Mouse (Mus musculus) spleen, embryonic (tissue): Measurements from ENCODE around the gene Timm10b.

Experiments used
- CTCF ChIA-PET: fragments of 350-600 bp; sonication (Branson Sonifier 250); formaldehyde crosslinking; loops from one replicate; lab custom pipeline; 2022; lab: Charles Lee

Timm10b gene

GRCm38 (mm10) chr7:105639756-105640155 is at the start of gene Timm10b:
Gene Timm10b, plus strand, starts transcription at chr7:105640056.
- CTCF ChIA-PET = no interaction called here

GRCm38 (mm10) chr7:105590097-105590496 is 49.8 kb upstream of the Timm10b start:
- CTCF ChIA-PET = no interaction called here

GRCm38 (mm10) chr7:105602860-105603623 is 36.8 kb upstream of the Timm10b start:
- CTCF ChIA-PET = interaction anchor here (1.0 to 2.0 kb wide), 2 partner anchors 69 to 74 kb away, joined by 3 to 12 read pairs; no protein-coding TSS in a partner anchor

- CTCF ChIA-PET = no interaction called here
Observed at GRCm38 (mm10) chr7:105608467-105608866, 31.4 kb upstream of the Timm10b start.

- CTCF ChIA-PET = no interaction called here
Observed at GRCm38 (mm10) chr7:105611767-105612166, 28.1 kb upstream of the Timm10b start.

- CTCF ChIA-PET = no interaction called here
Observed at GRCm38 (mm10) chr7:105614400-105614799, 25.5 kb upstream of the Timm10b start.

GRCm38 (mm10) chr7:105615720-105616119 is 24.1 kb upstream of the Timm10b start:
- CTCF ChIA-PET = interaction anchor here (0.7 kb wide), 1 partner anchor 62 kb away, joined by 3 read pairs; no protein-coding TSS in a partner anchor

GRCm38 (mm10) chr7:105616561-105616960 is 23.3 kb upstream of the Timm10b start:
- CTCF ChIA-PET = no interaction called here

- CTCF ChIA-PET = no interaction called here
Observed at GRCm38 (mm10) chr7:105617810-105618209, 22.0 kb upstream of the Timm10b start.

- CTCF ChIA-PET = interaction anchor here (0.7 kb wide), 1 partner anchor 31 kb away, joined by 3 read pairs; the partner anchor contains the start of gene Dnhd1
Observed at GRCm38 (mm10) chr7:105619701-105620100, 20.2 kb upstream of the Timm10b start.

- CTCF ChIA-PET = no interaction called here
Observed at GRCm38 (mm10) chr7:105621053-105621452, 18.8 kb upstream of the Timm10b start.

- CTCF ChIA-PET = no interaction called here
Observed at GRCm38 (mm10) chr7:105621646-105622292, 18.1 kb upstream of the Timm10b start.

GRCm38 (mm10) chr7:105625397-105625796 is 14.5 kb upstream of the Timm10b start:
- CTCF ChIA-PET = no interaction called here

GRCm38 (mm10) chr7:105628633-105629032 is 11.2 kb upstream of the Timm10b start:
- CTCF ChIA-PET = no interaction called here

GRCm38 (mm10) chr7:105632551-105632972 is 7.3 kb upstream of the Timm10b start:
- CTCF ChIA-PET = no interaction called here

GRCm38 (mm10) chr7:105633127-105633800 is 6.6 kb upstream of the Timm10b start, which contains the start of gene Trim3:
Gene Trim3, minus strand, starts transcription at chr7:105633571.
- CTCF ChIA-PET = no interaction called here

GRCm38 (mm10) chr7:105633801-105634135 is 6.1 kb upstream of the Timm10b start:
- CTCF ChIA-PET = no interaction called here

- CTCF ChIA-PET = interaction anchor here (0.5 kb wide), 1 partner anchor 8 kb away, joined by 3 read pairs; no protein-coding TSS in a partner anchor
Observed at GRCm38 (mm10) chr7:105634272-105634920, 5.5 kb upstream of the Timm10b start.

GRCm38 (mm10) chr7:105635726-105636125 is 4.1 kb upstream of the Timm10b start:
- CTCF ChIA-PET = interaction anchor here (1.1 kb wide), 1 partner anchor 15 kb away, joined by 3 read pairs; the partner anchor contains the start of gene Dnhd1

- CTCF ChIA-PET = no interaction called here
Observed at GRCm38 (mm10) chr7:105638776-105639175, 1.1 kb upstream of the Timm10b start.

GRCm38 (mm10) chr7:105639304-105639703 is 552 bp upstream of the Timm10b start:
- CTCF ChIA-PET = no interaction called here
